Mouse (Mus musculus): ENCODE measurements around the gene Bbox1. TPM values are rescaled to one million over a fixed set of nuclear protein-coding genes. Genes with fewer than 3 reads are reported as not detected.
A peak's percentile ranks its signal among the peaks of the same experiment; 100 is the strongest.

Gene Bbox1
- not detected in 2 replicates for polyA plus RNA-seq (2014; fragmentation: Nextera tagmentation; extraction: Ambion mirVana)

DNA sequence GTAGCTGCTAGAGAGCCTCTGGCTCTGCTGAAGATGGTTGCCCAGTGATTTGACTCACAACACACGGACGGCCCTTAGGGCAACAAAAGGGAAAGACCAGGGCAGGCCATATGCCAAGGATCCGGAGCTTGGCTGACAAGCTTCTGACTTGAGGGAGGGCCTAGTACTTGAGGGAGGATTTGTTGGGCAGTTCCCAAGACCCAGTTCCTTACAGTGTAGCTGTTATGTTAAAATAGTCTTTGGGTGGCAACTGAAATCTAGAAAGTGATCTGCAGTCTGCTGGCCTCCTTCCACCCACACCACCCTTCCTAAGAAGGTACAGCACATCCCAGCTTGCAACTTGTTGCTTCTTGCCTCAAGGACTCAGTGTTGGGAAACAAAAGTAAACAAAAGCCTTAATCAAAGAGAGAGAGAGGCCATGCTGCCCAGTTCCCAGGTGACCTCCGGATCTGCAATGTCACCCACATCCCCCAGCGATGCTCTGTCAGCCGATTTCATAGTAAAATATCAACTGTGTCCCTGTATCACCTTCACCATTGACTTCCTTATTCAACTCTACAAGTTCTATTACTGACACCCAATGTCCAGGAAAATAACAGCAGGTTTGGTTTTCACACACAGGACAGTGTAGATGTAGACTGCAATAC lies at the start of gene Bbox1:
Gene Bbox1, minus strand, starts transcription at position 52 of the 647 bp plus-strand sequence.
- Histone ChIP-seq H3K27ac (ENCODE audit: low read depth, low read length) (no peak within 1 kb of the TSS), H3K4me3 (ENCODE audit: low read depth, low read length) (no peak within 1 kb of the TSS), H3K4me1 (ENCODE audit: control insufficient read depth, insufficient read depth, low read length) (no peaks in the 10 kb centered on the region), H3K36me3 (ENCODE audit: control insufficient read depth, insufficient read depth, low read length) (no peaks in the 10 kb centered on the region), H3K9ac (ENCODE audit: low read depth, low read length) (no peak within 1 kb of the TSS), H3K9me3 (replicated peaks; ENCODE audit: control insufficient read depth, low read length) (no peaks in the 10 kb centered on the region), H3K27me3 (ENCODE audit: control insufficient read depth, insufficient read depth, low read length) (no peaks in the 10 kb centered on the region), H3K4me2 (no peak within 1 kb of the TSS)
- WGBS (ENCODE audit: insufficient replicate concordance): 80% methylated on average over 6 of the region's 6 CpGs
- no peak for ATAC-seq (replicated peaks; ENCODE audit: insufficient number of reproducible peaks, low FRiP score, low TSS enrichment)

DNA sequence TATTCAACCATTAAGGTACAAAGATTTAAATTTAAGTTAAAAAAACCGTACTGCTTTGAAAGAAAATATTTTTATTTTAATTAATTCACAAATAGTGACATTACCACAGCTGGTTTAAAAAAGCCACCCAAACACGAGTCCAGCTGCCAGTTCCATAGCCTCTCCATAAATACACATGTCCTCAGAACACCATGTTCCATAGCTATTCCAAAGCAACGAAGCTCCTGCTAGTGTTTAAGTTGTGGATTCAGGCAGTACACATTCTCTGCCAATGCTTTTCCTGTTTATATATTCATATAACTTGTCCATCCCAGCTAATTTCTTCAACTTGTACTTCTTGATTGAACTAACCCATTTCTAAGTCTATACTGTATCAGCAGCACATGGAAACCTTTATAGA lies 49.5 kb upstream of the Bbox1 start:
- no peaks in the 10 kb centered on the region for H3K27me3 ChIP-seq (ENCODE audit: control insufficient read depth, insufficient read depth, low read length)
- no peaks in the 10 kb centered on the region for H3K9me3 ChIP-seq (replicated peaks; ENCODE audit: control insufficient read depth, low read length)
- H3K4me2 ChIP-seq: no peak overlapping the region
- no peaks in the 10 kb centered on the region for H3K4me1 ChIP-seq (ENCODE audit: control insufficient read depth, insufficient read depth, low read length)
- no peak overlapping the region for H3K4me3 ChIP-seq (ENCODE audit: low read depth, low read length)
- no peak overlapping the region for H3K27ac ChIP-seq (ENCODE audit: low read depth, low read length)
- no peak for ATAC-seq (replicated peaks; ENCODE audit: insufficient number of reproducible peaks, low FRiP score, low TSS enrichment)
- no peak overlapping the region for H3K9ac ChIP-seq (ENCODE audit: low read depth, low read length)
- WGBS (ENCODE audit: insufficient replicate concordance): 75% methylated on average over 3 of the region's 3 CpGs
- H3K36me3 ChIP-seq (ENCODE audit: control insufficient read depth, insufficient read depth, low read length): no peaks in the 10 kb centered on the region

DNA sequence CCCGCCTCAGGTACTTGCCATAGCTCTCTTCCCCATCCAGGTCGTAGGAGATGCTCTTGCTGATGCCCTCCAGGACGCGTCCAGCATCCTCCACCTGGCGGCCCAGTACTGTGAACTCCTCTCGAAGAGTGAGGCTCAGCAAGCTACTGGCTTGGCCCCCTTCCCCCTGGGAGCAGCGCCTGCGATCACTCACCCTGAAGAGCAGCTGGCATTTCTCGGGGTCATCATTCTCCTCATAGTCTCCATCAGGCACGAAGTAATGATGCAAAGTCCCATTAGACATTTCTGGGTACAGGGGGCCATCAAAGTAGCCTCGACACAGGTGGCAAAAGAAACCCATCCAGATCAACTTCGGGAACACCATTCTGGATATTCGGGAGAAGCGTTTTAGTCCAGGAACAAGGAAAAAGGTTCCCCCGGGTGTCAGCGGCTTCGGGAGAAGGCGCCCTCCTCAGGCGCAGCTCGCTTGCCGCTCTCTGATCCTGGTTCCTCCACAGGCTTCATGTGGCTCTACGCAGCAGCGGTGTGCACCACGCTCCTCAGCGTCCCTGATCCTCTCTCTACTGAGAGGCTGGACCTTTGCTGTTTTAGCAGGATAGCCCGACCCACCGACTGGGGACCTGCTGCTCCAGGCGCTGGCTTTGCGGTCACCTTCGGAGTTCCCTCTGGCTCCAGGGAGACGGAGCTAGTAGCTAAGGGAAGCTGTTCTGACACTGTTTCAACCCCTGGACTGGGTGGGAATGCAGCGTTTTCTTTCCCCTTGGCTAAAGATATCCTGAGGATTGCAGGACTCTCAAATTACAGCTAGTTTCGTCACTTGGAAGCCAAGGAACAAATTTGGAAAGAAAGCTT lies 48.3 kb upstream of the Bbox1 start, which contains the start of gene Fibin:
Gene Fibin, minus strand, starts transcription at position 752 of the 852 bp plus-strand sequence.
- no peak for ATAC-seq (replicated peaks; ENCODE audit: insufficient number of reproducible peaks, low FRiP score, low TSS enrichment)
- H3K27ac ChIP-seq (ENCODE audit: low read depth, low read length): no peak within 1 kb of the TSS
- H3K4me1 ChIP-seq (ENCODE audit: control insufficient read depth, insufficient read depth, low read length): no peaks in the 10 kb centered on the region
- peak within 1 kb of the TSS; percentile 69 for H3K9ac ChIP-seq (ENCODE audit: low read depth, low read length)
- no peaks in the 10 kb centered on the region for H3K27me3 ChIP-seq (ENCODE audit: control insufficient read depth, insufficient read depth, low read length)
- peak within 1 kb of the TSS; percentile 51 for H3K4me3 ChIP-seq (ENCODE audit: low read depth, low read length)
- no peaks in the 10 kb centered on the region for H3K9me3 ChIP-seq (replicated peaks; ENCODE audit: control insufficient read depth, low read length)
- WGBS (ENCODE audit: insufficient replicate concordance): 2% methylated on average over 33 of the region's 33 CpGs
- no peaks in the 10 kb centered on the region for H3K36me3 ChIP-seq (ENCODE audit: control insufficient read depth, insufficient read depth, low read length)
- H3K4me2 ChIP-seq: peak within 1 kb of the TSS; percentile 85

DNA sequence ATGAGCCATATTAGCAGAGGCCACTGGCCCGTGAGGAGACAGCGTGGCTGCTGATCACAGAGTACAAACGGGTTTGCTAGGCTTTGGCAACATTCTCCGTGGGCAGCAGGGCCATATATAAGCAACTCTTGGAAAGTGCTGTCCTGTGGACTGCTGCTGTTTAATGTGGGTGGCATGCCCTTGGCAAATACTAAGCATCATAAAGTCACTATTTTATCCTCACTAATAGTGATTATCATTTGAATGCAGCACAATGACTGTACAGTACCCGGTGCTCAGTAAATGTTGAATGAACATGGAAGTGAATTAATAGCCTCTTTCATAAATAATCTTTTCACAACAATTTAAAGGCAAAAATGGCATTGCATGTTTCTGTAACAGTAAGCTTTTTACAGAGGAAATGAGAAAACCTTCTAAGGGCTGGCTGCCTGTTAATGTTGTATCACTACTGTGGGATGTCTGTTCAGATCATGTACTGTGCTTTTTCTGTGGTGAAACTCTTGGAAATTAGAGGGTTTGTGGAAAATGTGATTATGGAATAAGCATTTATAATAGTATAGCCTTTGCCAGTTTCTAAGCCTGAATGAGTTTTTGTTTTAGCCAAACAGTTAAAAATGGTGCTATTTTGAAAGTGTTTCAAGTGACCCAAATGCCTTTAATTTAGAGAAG lies 39.1 kb upstream of the Bbox1 start:
- Histone ChIP-seq H3K27ac (ENCODE audit: low read depth, low read length) (no peak overlapping the region), H3K9me3 (replicated peaks; ENCODE audit: control insufficient read depth, low read length) (no peaks in the 10 kb centered on the region), H3K36me3 (ENCODE audit: control insufficient read depth, insufficient read depth, low read length) (no peaks in the 10 kb centered on the region), H3K9ac (ENCODE audit: low read depth, low read length) (no peak overlapping the region), H3K27me3 (ENCODE audit: control insufficient read depth, insufficient read depth, low read length) (no peaks in the 10 kb centered on the region), H3K4me1 (ENCODE audit: control insufficient read depth, insufficient read depth, low read length) (no peaks in the 10 kb centered on the region), H3K4me2 (no peak overlapping the region), H3K4me3 (ENCODE audit: low read depth, low read length) (no peak overlapping the region)
- no peak for ATAC-seq (replicated peaks; ENCODE audit: insufficient number of reproducible peaks, low FRiP score, low TSS enrichment)
- WGBS (ENCODE audit: insufficient replicate concordance): 81% methylated on average over 5 of the region's 5 CpGs

DNA sequence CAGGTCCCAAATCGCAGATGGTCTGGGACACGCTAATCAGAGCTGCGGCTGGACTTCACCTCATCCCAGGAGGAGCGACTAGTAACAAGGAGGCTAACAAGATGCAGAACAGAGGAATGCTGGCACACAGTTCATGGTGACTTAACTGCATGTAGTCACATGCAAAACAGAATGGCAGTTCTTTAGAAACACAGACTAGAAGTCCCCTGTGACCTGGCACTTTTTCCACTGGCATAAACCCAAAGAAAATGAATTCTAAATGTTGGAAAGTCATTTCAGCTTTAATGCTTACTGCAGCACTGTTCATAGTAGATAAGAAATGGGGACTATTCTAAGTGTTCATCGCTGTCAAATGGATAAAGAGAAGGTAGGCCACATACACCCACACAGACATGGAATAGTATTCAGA lies 37.5 kb upstream of the Bbox1 start:
- H3K9me3 ChIP-seq (replicated peaks; ENCODE audit: control insufficient read depth, low read length): no peaks in the 10 kb centered on the region
- no peak overlapping the region for H3K4me3 ChIP-seq (ENCODE audit: low read depth, low read length)
- H3K27ac ChIP-seq (ENCODE audit: low read depth, low read length): no peak overlapping the region
- no peaks in the 10 kb centered on the region for H3K4me1 ChIP-seq (ENCODE audit: control insufficient read depth, insufficient read depth, low read length)
- ATAC-seq (replicated peaks; ENCODE audit: insufficient number of reproducible peaks, low FRiP score, low TSS enrichment): no peak
- WGBS (ENCODE audit: insufficient replicate concordance): 60% methylated on average over 5 of the region's 5 CpGs
- no peaks in the 10 kb centered on the region for H3K36me3 ChIP-seq (ENCODE audit: control insufficient read depth, insufficient read depth, low read length)
- no peak overlapping the region for H3K4me2 ChIP-seq
- no peaks in the 10 kb centered on the region for H3K27me3 ChIP-seq (ENCODE audit: control insufficient read depth, insufficient read depth, low read length)
- H3K9ac ChIP-seq (ENCODE audit: low read depth, low read length): no peak overlapping the region

DNA sequence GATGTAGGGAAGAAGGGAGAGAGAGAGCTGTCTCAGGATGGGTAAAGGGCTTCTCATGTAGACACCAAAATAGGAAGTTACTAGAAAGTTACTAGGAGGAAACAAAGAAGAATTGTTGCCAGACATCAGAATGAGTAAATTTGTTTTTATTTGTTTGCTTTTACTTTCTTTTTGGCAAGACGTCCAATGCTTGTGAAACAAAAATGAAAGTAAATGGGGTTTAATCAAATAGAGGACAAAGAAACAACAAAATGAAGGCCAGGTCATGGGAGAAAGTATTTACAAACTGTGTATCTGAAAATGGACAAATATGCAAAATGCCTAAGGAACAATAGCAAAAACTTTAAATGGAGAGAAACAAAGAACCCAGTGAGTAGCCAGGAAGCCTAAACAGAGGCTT lies 37.0 kb upstream of the Bbox1 start:
- Histone ChIP-seq H3K27ac (ENCODE audit: low read depth, low read length) (no peak overlapping the region), H3K27me3 (ENCODE audit: control insufficient read depth, insufficient read depth, low read length) (no peaks in the 10 kb centered on the region), H3K4me2 (no peak overlapping the region), H3K4me1 (ENCODE audit: control insufficient read depth, insufficient read depth, low read length) (no peaks in the 10 kb centered on the region), H3K9ac (ENCODE audit: low read depth, low read length) (no peak overlapping the region), H3K9me3 (replicated peaks; ENCODE audit: control insufficient read depth, low read length) (no peaks in the 10 kb centered on the region), H3K4me3 (ENCODE audit: low read depth, low read length) (no peak overlapping the region), H3K36me3 (ENCODE audit: control insufficient read depth, insufficient read depth, low read length) (no peaks in the 10 kb centered on the region)
- WGBS (ENCODE audit: insufficient replicate concordance): 63% methylated on average over 1 of the region's 1 CpGs
- no peak for ATAC-seq (replicated peaks; ENCODE audit: insufficient number of reproducible peaks, low FRiP score, low TSS enrichment)

DNA sequence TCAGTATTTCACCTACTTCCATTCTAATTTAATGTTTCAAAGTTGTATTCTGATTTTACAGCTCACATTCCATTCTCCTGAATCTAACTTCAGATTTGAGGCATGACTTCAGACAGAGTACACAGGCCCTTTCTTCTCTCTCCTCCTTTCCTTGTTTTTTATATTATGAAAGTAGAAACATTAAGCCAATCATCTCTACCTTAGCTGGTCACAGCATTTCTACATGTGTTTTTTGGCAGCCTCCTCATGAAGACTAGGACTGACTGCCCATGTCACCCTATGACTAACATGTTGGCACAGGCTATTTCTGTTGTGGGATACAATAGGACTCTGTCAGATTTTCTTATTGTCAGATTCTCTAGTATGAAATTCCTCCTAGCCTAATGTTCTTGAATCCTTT lies 14.6 kb upstream of the Bbox1 start:
- H3K27me3 ChIP-seq (ENCODE audit: control insufficient read depth, insufficient read depth, low read length): no peaks in the 10 kb centered on the region
- no peak overlapping the region for H3K4me3 ChIP-seq (ENCODE audit: low read depth, low read length)
- no peak overlapping the region for H3K9ac ChIP-seq (ENCODE audit: low read depth, low read length)
- no peaks in the 10 kb centered on the region for H3K9me3 ChIP-seq (replicated peaks; ENCODE audit: control insufficient read depth, low read length)
- H3K4me1 ChIP-seq (ENCODE audit: control insufficient read depth, insufficient read depth, low read length): no peaks in the 10 kb centered on the region
- ATAC-seq (replicated peaks; ENCODE audit: insufficient number of reproducible peaks, low FRiP score, low TSS enrichment): no peak
- no peaks in the 10 kb centered on the region for H3K36me3 ChIP-seq (ENCODE audit: control insufficient read depth, insufficient read depth, low read length)
- H3K27ac ChIP-seq (ENCODE audit: low read depth, low read length): no peak overlapping the region
- no peak overlapping the region for H3K4me2 ChIP-seq

DNA sequence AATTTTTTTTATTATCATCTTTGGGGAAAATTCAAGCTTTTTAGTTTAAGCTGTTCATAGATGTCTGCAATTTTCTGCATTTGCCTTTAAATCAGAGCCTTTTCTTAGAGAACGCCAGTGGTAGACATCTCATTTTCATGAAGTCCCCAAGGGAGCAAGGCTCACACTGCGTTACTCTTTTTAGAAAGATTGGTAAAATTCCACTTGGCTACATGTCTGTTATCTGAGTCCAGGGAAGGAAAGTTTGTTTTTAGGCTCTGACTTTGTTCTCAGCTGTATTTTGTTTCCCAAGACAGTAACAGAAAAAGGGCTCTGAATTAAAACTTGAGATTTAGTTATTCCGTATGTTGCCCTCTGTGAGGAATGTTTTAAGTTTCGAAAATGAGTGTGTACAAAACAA lies 5.6 kb upstream of the Bbox1 start:
- no peak overlapping the region for H3K9ac ChIP-seq (ENCODE audit: low read depth, low read length)

More for the DNA sequence above, 5.6 kb upstream of the Bbox1 start:
- Histone ChIP-seq H3K27me3 (ENCODE audit: control insufficient read depth, insufficient read depth, low read length) (no peaks in the 10 kb centered on the region), H3K9me3 (replicated peaks; ENCODE audit: control insufficient read depth, low read length) (no peaks in the 10 kb centered on the region), H3K4me1 (ENCODE audit: control insufficient read depth, insufficient read depth, low read length) (no peaks in the 10 kb centered on the region), H3K27ac (ENCODE audit: low read depth, low read length) (no peak overlapping the region), H3K4me2 (no peak overlapping the region), H3K4me3 (ENCODE audit: low read depth, low read length) (no peak overlapping the region), H3K36me3 (ENCODE audit: control insufficient read depth, insufficient read depth, low read length) (no peaks in the 10 kb centered on the region)
- ATAC-seq (replicated peaks; ENCODE audit: insufficient number of reproducible peaks, low FRiP score, low TSS enrichment): no peak
- 66% methylated on average over 4 of the region's 4 CpGs for WGBS (ENCODE audit: insufficient replicate concordance)

Data from heart, embryonic 11.5 days (tissue).